Mouse (Mus musculus) retina, embryonic 14.5 days (tissue): ENCODE results near the gene Rapgef4.

ENCODE experiments used
- DNase-seq: peaks from one replicate; pipeline ENCODE4 v3.0.0-alpha.2; 2015; ENCODE audit warnings: low spot score

Gene Rapgef4

GRCm38 (mm10) chr2:71982868-71983597 is 2.0 kb downstream of the Rapgef4 start:
- no peak for DNase-seq

GRCm38 (mm10) chr2:71985730-71986129 is 4.7 kb downstream of the Rapgef4 start:
- no peak for DNase-seq

- DNase-seq = no peak
Measured at GRCm38 (mm10) chr2:71986276-71986848, 5.3 kb downstream of the Rapgef4 start.

- DNase-seq = no peak
Measured at GRCm38 (mm10) chr2:71988572-71988971, 7.5 kb downstream of the Rapgef4 start.

- DNase-seq = no peak
Measured at GRCm38 (mm10) chr2:71992129-71992528, 11.1 kb downstream of the Rapgef4 start.

- no peak for DNase-seq
Measured at GRCm38 (mm10) chr2:71993729-71994423, 12.8 kb downstream of the Rapgef4 start.

- DNase-seq = no peak
Measured at GRCm38 (mm10) chr2:71998531-71998930, 17.5 kb downstream of the Rapgef4 start.

GRCm38 (mm10) chr2:72000102-72000501 is 19.1 kb downstream of the Rapgef4 start:
- no peak for DNase-seq

GRCm38 (mm10) chr2:72002843-72003370 is 21.9 kb downstream of the Rapgef4 start:
- no peak for DNase-seq

GRCm38 (mm10) chr2:72003756-72004525 is 22.9 kb downstream of the Rapgef4 start:
- no peak for DNase-seq

GRCm38 (mm10) chr2:72005051-72005450 is 24.0 kb downstream of the Rapgef4 start:
- DNase-seq = no peak

GRCm38 (mm10) chr2:72009446-72010218 is 28.6 kb downstream of the Rapgef4 start:
- no peak for DNase-seq

GRCm38 (mm10) chr2:72015366-72015765 is 34.3 kb downstream of the Rapgef4 start:
- no peak for DNase-seq

GRCm38 (mm10) chr2:72016013-72016412 is 35.0 kb downstream of the Rapgef4 start:
- DNase-seq = no peak

GRCm38 (mm10) chr2:72017168-72017567 is 36.1 kb downstream of the Rapgef4 start:
- DNase-seq = no peak

GRCm38 (mm10) chr2:72018736-72019135 is 37.7 kb downstream of the Rapgef4 start:
- DNase-seq = no peak

GRCm38 (mm10) chr2:72020755-72021154 is 39.7 kb downstream of the Rapgef4 start:
- no peak for DNase-seq

- DNase-seq = no peak
Measured at GRCm38 (mm10) chr2:72021440-72021839, 40.4 kb downstream of the Rapgef4 start.

GRCm38 (mm10) chr2:72021845-72022244 is 40.8 kb downstream of the Rapgef4 start:
- no peak for DNase-seq

- DNase-seq = no peak
Measured at GRCm38 (mm10) chr2:72023791-72024190, 42.8 kb downstream of the Rapgef4 start.

GRCm38 (mm10) chr2:72025660-72026059 is 44.6 kb downstream of the Rapgef4 start:
- DNase-seq = no peak
